Mouse (Mus musculus) embryonic fibroblast, embryonic 13.5 days (primary cell): ENCODE data around the gene Mycl.
A peak's percentile ranks its signal among the peaks of the same experiment; 100 is the strongest.

Experiments used
- CTCF ChIP-seq: IDR thresholded peaks from 2 replicates; pipeline ENCODE4 v1.5.1; 2011; ENCODE audit warnings: mild to moderate bottlenecking, control low read depth, low read length, moderate library complexity, borderline replicate concordance; ENCODE audit not compliant: insufficient read depth
- POLR2A ChIP-seq: IDR thresholded peaks from 2 replicates; pipeline ENCODE4 v1.6.1; 2011; ENCODE audit warnings: low read depth, mild to moderate bottlenecking, control low read depth, low read length, moderate library complexity

DNA sequence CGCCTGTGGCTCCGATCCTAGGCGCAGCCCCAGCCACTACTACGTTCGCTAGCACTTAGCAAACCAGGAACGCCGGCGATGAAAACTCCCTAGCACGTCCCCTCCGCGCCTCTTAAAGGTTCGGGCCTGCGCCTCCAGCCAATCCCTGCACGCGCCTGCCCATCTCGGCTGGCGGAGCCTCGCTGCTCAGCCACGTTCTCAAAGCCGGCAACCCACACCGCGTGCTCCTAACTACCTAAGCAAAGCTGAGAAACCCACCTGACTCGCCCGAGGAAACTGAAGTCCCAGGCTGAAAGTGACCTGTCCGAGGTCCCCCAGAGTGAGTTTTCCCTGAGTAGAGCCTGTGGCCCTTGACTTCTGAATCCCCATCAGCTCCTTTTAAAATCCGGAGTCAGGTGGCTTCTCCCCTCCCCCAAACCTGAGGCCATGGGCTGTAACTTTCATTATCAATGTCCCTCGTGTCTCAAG is 34.3 kb upstream of the Mycl start, which contains the start of gene Mfsd2a:
- peak; percentile 92 for TF ChIP-seq POLR2A
- no peak for TF ChIP-seq CTCF
